Mouse (Mus musculus) thymus, postnatal 0 days (tissue): ENCODE results near the gene B3galnt1. TPM values are rescaled to one million over a fixed set of nuclear protein-coding genes. Genes with fewer than 3 reads are reported as not detected.

Experiments
- polyA plus RNA-seq: library from polyadenylated mRNA; unstranded; fragments of >200 nt; fragmentation: Nextera tagmentation; extraction: Ambion mirVana; gene quantifications from 2 replicates; pipeline ENCODE4 v1.2.1, GENCODE M21; 2015

The B3galnt1 gene
- polyA plus RNA-seq, 1 experiment from 2014 or later: 9.3 TPM

Other genes starting within 250 kb of the B3galnt1 start
- 160 and 167 TPM in 2 replicates for gene Nmd3, start 123.0 kb upstream of the B3galnt1 start, polyA plus RNA-seq